Mouse (Mus musculus): ENCODE measurements at regions not wholly inside any gene's neighbourhood (a gene's known extent, or its start where the extent isn't known, plus 50 kb on each side); places are given as distances from the start of the nearest gene placed in this dataset.

DNA sequence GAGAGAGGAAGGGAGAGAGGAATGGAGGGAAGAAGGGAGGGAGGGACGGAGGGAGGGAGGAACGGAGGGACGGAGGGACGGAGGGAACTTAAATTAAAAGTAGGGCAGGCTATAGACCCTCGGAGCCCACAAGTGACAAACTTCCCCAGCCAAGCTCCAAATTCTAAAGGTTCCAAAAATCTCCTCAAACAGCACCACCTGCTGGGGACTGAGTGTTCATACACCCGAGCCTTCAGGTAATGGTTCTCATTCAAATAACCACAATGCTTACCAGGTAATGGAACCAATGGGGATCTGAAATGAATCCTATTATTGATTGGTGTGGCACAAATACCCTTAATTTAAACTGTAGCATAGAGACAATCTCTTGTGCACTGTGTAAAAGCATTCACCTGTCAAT is 246.0 kb upstream of the Tmem132c start:
- TF ChIP-seq CTCF (IDR thresholded peaks at IDR 0.05; ENCODE audit: insufficient read depth, low read depth, low read length) (no peak), POLR2A (IDR thresholded peaks at IDR 0.05; ENCODE audit: insufficient read depth, low read depth, low read length) (no peak)
